Mouse (Mus musculus): Measurements from ENCODE around the gene Pou2f2. TPM values are rescaled to one million over a fixed set of nuclear protein-coding genes. Genes with fewer than 3 reads are reported as not detected.

Gene Pou2f2
- total and polyA plus RNA-seq, 2 experiments: 0.37 to 1.2 TPM

DNA sequence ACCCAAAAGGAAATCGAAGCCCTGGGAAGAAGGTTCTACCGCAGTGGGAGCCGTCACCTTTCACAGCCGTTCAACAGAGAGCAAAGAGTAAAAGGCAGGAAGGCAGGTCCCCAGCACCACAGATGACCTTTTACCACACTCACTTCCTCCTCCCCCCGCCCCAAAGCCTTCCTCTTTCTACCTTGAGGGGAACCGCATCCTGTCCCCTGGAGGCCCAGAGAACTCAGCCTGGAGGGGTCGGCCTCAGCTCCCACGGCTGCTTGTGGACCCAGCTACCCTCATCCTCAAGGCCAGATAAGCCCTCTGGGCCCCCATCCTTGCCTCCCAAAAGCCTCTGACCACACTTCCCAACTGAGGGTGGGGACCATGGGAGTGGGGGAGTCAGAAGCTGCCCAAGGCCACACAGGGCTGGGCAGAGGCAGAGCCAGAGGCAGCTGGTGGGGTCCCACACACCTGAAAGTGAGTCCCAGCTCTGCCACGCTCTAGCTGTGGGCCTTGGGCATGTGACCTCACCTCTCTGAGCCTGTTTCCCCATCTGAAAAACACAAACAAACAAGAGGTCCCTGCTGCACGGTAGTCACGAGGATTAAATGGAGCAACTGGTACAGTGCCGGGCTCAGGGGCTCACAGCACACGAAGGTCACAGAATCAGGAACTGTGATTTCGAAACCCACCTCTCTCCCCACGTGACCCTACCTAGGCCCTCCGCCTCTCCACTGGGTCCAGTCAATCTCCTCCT is 26.0 kb upstream of the Pou2f2 start:
- Histone ChIP-seq H3K9ac (ENCODE audit: low read depth, low read length) (peak overlapping the region; percentile 11; the same call in 1 of the 2 replicates), H3K79me2 (ENCODE audit: control insufficient read depth, insufficient read depth, low read length) (no peaks in the 10 kb centered on the region), H3K36me3 (ENCODE audit: control insufficient read depth, insufficient read depth, low read length) (peaks cover 18% of the 10 kb centered on the region; the same call in 1 of the 2 replicates), H3K4me3 (ENCODE audit: insufficient read depth, low read depth, low read length) (no peak overlapping the region; the same call in 1 of the 2 replicates), H3K4me1 (ENCODE audit: control insufficient read depth, insufficient read depth, low read length) (no peaks in the 10 kb centered on the region), H3K27ac (replicated peaks; ENCODE audit: insufficient read depth, low read depth, low read length) (peak overlapping the region; percentile 22), H3K27me3 (ENCODE audit: control insufficient read depth, insufficient read depth, low read length) (no peaks in the 10 kb centered on the region)
- no peak for DNase-seq (ENCODE audit: extremely low read depth, low read depth, low spot score)
- 46% methylated on average over 16 of the region's 16 CpGs for WGBS
- TF ChIP-seq POLR2A (IDR thresholded peaks at IDR 0.05; ENCODE audit: extremely low read depth, insufficient read depth, low read length) (no peak), CTCF (IDR thresholded peaks at IDR 0.05; ENCODE audit: low read depth, low read length) (no peak)

- no peaks in the 10 kb centered on the region for H3K27me3 ChIP-seq (ENCODE audit: control insufficient read depth, insufficient read depth, low read length)
- DNase-seq (ENCODE audit: extremely low read depth, low read depth, low spot score): no peak
- TF ChIP-seq CTCF (IDR thresholded peaks at IDR 0.05; ENCODE audit: low read depth, low read length): no peak
- TF ChIP-seq POLR2A (IDR thresholded peaks at IDR 0.05; ENCODE audit: extremely low read depth, insufficient read depth, low read length): no peak
- H3K79me2 ChIP-seq (ENCODE audit: control insufficient read depth, insufficient read depth, low read length): no peaks in the 10 kb centered on the region
- WGBS: 93% methylated on average over 20 of the region's 20 CpGs
- no peak overlapping the region for H3K4me3 ChIP-seq (ENCODE audit: insufficient read depth, low read depth, low read length)
- no peaks in the 10 kb centered on the region for H3K4me1 ChIP-seq (ENCODE audit: control insufficient read depth, insufficient read depth, low read length)
- peaks cover 14% of the 10 kb centered on the region; the same call in 1 of the 2 replicates for H3K36me3 ChIP-seq (ENCODE audit: control insufficient read depth, insufficient read depth, low read length)
- H3K9ac ChIP-seq (ENCODE audit: low read depth, low read length): no peak overlapping the region
- no peak overlapping the region for H3K27ac ChIP-seq (replicated peaks; ENCODE audit: insufficient read depth, low read depth, low read length)
Observed at GRCm38 (mm10) chr7:25203624-25204023, 24.1 kb upstream of the Pou2f2 start.

GRCm38 (mm10) chr7:25197384-25198018 is 18.0 kb upstream of the Pou2f2 start:
- Histone ChIP-seq H3K27ac (replicated peaks; ENCODE audit: insufficient read depth, low read depth, low read length) (no peak overlapping the region), H3K79me2 (ENCODE audit: control insufficient read depth, insufficient read depth, low read length) (no peaks in the 10 kb centered on the region), H3K9ac (ENCODE audit: low read depth, low read length) (no peak overlapping the region), H3K27me3 (ENCODE audit: control insufficient read depth, insufficient read depth, low read length) (no peaks in the 10 kb centered on the region), H3K4me1 (ENCODE audit: control insufficient read depth, insufficient read depth, low read length) (peaks cover 7% of the 10 kb centered on the region), H3K36me3 (ENCODE audit: control insufficient read depth, insufficient read depth, low read length) (no peaks in the 10 kb centered on the region), H3K4me3 (ENCODE audit: insufficient read depth, low read depth, low read length) (no peak overlapping the region)
- TF ChIP-seq CTCF (IDR thresholded peaks at IDR 0.05; ENCODE audit: low read depth, low read length): no peak
- TF ChIP-seq POLR2A (IDR thresholded peaks at IDR 0.05; ENCODE audit: extremely low read depth, insufficient read depth, low read length): no peak
- peak; percentile 59 for DNase-seq (ENCODE audit: extremely low read depth, low read depth, low spot score)
- WGBS: 24% methylated on average over 10 of the region's 10 CpGs

DNA sequence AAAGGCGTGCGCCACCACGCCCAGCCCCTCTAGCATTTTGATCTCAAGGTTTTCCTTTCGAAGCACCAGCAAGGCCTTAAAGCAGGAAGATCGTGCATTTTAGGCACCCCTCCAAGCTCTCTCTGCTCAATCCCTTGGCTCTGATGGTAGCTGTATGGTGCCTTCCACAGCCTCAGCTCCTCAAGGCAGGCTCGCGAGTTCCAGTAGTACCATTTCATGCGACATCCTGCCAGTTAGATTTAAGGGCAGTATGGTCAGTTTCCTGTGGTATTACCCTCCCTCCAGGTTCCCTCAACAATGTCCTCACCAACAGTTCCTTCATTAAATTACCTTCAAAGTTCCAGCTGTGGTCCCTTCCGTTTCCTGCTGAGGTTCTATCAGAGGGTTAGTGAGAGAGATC is 16.6 kb upstream of the Pou2f2 start:
- TF ChIP-seq CTCF (IDR thresholded peaks at IDR 0.05; ENCODE audit: low read depth, low read length): no peak
- TF ChIP-seq POLR2A (IDR thresholded peaks at IDR 0.05; ENCODE audit: extremely low read depth, insufficient read depth, low read length): no peak
- H3K79me2 ChIP-seq (ENCODE audit: control insufficient read depth, insufficient read depth, low read length): no peaks in the 10 kb centered on the region
- no peak overlapping the region for H3K9ac ChIP-seq (ENCODE audit: low read depth, low read length)
- DNase-seq (ENCODE audit: extremely low read depth, low read depth, low spot score): no peak
- WGBS: 89% methylated on average over 9 of the region's 9 CpGs
- no peaks in the 10 kb centered on the region for H3K36me3 ChIP-seq (ENCODE audit: control insufficient read depth, insufficient read depth, low read length)
- no peak overlapping the region for H3K27ac ChIP-seq (replicated peaks; ENCODE audit: insufficient read depth, low read depth, low read length)
- no peaks in the 10 kb centered on the region for H3K27me3 ChIP-seq (ENCODE audit: control insufficient read depth, insufficient read depth, low read length)
- H3K4me1 ChIP-seq (ENCODE audit: control insufficient read depth, insufficient read depth, low read length): peaks cover 7% of the 10 kb centered on the region
- no peak overlapping the region for H3K4me3 ChIP-seq (ENCODE audit: insufficient read depth, low read depth, low read length)

DNA sequence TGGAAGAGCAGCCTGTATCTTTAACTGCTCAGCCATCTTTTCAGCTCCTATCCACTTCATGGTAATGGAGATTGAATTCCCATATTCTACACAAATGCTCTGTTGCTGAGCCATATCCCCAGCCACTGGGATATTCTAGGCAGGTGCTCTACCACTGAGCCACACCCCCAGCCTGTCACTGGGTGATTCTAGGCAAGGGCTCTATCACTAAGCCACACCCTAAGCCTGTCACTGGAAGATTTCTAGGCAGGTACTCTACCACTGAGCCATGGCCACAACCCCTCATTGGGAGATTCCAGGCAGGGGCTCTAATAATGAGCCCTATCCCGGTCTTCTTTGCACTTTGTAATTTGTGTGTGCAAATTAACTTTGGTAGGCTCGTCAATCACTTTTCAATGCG is 15.6 kb upstream of the Pou2f2 start:
- no peak for TF ChIP-seq CTCF (IDR thresholded peaks at IDR 0.05; ENCODE audit: low read depth, low read length)
- no peak for TF ChIP-seq POLR2A (IDR thresholded peaks at IDR 0.05; ENCODE audit: extremely low read depth, insufficient read depth, low read length)
- H3K27me3 ChIP-seq (ENCODE audit: control insufficient read depth, insufficient read depth, low read length): no peaks in the 10 kb centered on the region
- H3K27ac ChIP-seq (replicated peaks; ENCODE audit: insufficient read depth, low read depth, low read length): no peak overlapping the region
- DNase-seq (ENCODE audit: extremely low read depth, low read depth, low spot score): no peak
- H3K79me2 ChIP-seq (ENCODE audit: control insufficient read depth, insufficient read depth, low read length): no peaks in the 10 kb centered on the region
- peaks cover 7% of the 10 kb centered on the region for H3K4me1 ChIP-seq (ENCODE audit: control insufficient read depth, insufficient read depth, low read length)
- no peak overlapping the region for H3K4me3 ChIP-seq (ENCODE audit: insufficient read depth, low read depth, low read length)
- no peak overlapping the region for H3K9ac ChIP-seq (ENCODE audit: low read depth, low read length)
- WGBS: 84% methylated on average over 3 of the region's 3 CpGs
- H3K36me3 ChIP-seq (ENCODE audit: control insufficient read depth, insufficient read depth, low read length): no peaks in the 10 kb centered on the region

- no peak for DNase-seq (ENCODE audit: extremely low read depth, low read depth, low spot score)
- H3K36me3 ChIP-seq (ENCODE audit: control insufficient read depth, insufficient read depth, low read length): no peaks in the 10 kb centered on the region
- H3K4me1 ChIP-seq (ENCODE audit: control insufficient read depth, insufficient read depth, low read length): no peaks in the 10 kb centered on the region
- H3K79me2 ChIP-seq (ENCODE audit: control insufficient read depth, insufficient read depth, low read length): no peaks in the 10 kb centered on the region
- no peak overlapping the region for H3K4me3 ChIP-seq (ENCODE audit: insufficient read depth, low read depth, low read length)
- no peaks in the 10 kb centered on the region for H3K27me3 ChIP-seq (ENCODE audit: control insufficient read depth, insufficient read depth, low read length)
- no peak overlapping the region for H3K9ac ChIP-seq (ENCODE audit: low read depth, low read length)
- H3K27ac ChIP-seq (replicated peaks; ENCODE audit: insufficient read depth, low read depth, low read length): no peak overlapping the region
- TF ChIP-seq POLR2A (IDR thresholded peaks at IDR 0.05; ENCODE audit: extremely low read depth, insufficient read depth, low read length) (no peak), CTCF (IDR thresholded peaks at IDR 0.05; ENCODE audit: low read depth, low read length) (no peak)
- WGBS: 78% methylated on average over 8 of the region's 8 CpGs
Observed at GRCm38 (mm10) chr7:25192110-25192509, 12.6 kb upstream of the Pou2f2 start.

Measured in liver, adult 2 months (tissue).